Mouse (Mus musculus) bone marrow, adult 2 months (tissue): Measurements from ENCODE around the gene Cldn9.

Experiments used
- CTCF ChIP-seq: fragments of 200-500 bp; IDR thresholded peaks from 2 replicates; pipeline ENCODE4 v1.5.1; 2011; ENCODE audit warnings: low read length, control low read depth; ENCODE audit not compliant: control insufficient read depth, insufficient read depth
- POLR2A ChIP-seq: fragments of 200-500 bp; IDR thresholded peaks from 2 replicates; pipeline ENCODE4 v1.6.1; 2011; ENCODE audit warnings: low read depth, mild to moderate bottlenecking, control low read depth, low read length, borderline replicate concordance; ENCODE audit not compliant: control insufficient read depth

DNA sequence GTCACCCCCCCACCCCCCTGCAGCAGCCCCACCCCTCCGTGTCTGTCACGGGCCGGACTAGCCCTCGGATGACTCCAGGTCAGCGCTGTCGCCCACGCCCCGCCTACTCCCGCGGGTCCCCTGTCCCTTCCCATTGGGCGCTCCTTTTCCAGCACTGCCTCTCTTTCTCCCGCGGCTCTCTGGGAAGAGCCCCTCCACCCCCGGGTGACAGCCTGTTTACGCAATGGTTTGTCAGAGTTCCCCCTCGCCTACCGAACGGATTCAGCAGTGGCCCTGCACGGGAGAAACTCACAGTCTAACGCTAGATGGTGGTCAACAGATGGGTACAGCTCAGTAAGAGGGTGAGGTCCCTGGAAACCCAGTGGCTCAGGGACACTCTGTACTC is 42.9 kb upstream of the Cldn9 start:
- TF ChIP-seq CTCF (no peak), POLR2A (no peak)
